Mouse (Mus musculus) spleen, adult 2 months (tissue): Measurements from ENCODE around the gene Tmem35b. TPM values are rescaled to one million over a fixed set of nuclear protein-coding genes. Genes with fewer than 3 reads are reported as not detected.

Experiments used
- DNase-seq, 2 experiments: peaks; one replicate each; pipeline versions ENCODE4 v3.0.0 to v3.0.0-alpha.2; 2012 to 2021; ENCODE audit warnings: low spot score in 2 of 2, low read depth in 1 of 2
- H3K27ac ChIP-seq: fragments of 200-500 bp; 2 replicates; pipeline ENCODE4 v1.5.1; 2012; ENCODE audit warnings: low read length, inconsistent platforms; ENCODE audit not compliant: insufficient read depth
- H3K27me3 ChIP-seq: fragments of 200-500 bp; 2 replicates; pipeline ENCODE4 v1.6.1; 2012; ENCODE audit warnings: mild to moderate bottlenecking, moderate library complexity, low read length, inconsistent platforms; ENCODE audit not compliant: control insufficient read depth, insufficient read depth
- H3K36me3 ChIP-seq: fragments of 200-500 bp; 2 replicates; pipeline ENCODE4 v1.6.1; 2012; ENCODE audit warnings: mild to moderate bottlenecking, low read length, inconsistent platforms; ENCODE audit not compliant: control insufficient read depth, insufficient read depth
- H3K4me1 ChIP-seq: fragments of 200-500 bp; 2 replicates; pipeline ENCODE4 v1.6.1; 2011; ENCODE audit warnings: inconsistent platforms; ENCODE audit not compliant: control insufficient read depth, insufficient read depth, insufficient read length
- H3K4me3 ChIP-seq: fragments of 200-500 bp; 2 replicates; pipeline ENCODE4 v1.5.1; 2011; ENCODE audit warnings: mild to moderate bottlenecking, inconsistent platforms; ENCODE audit not compliant: insufficient read depth, insufficient read length; ENCODE audit errors: extremely low read depth
- CTCF ChIP-seq: fragments of 200-500 bp; IDR thresholded peaks from 2 replicates; pipeline ENCODE4 v1.5.1; 2011; ENCODE audit warnings: mild to moderate bottlenecking, inconsistent platforms; ENCODE audit not compliant: insufficient read depth, insufficient read length, insufficient replicate concordance; ENCODE audit errors: extremely low read depth
- POLR2A ChIP-seq: fragments of 200-500 bp; IDR thresholded peaks from 2 replicates; pipeline ENCODE4 v1.6.1; 2011; ENCODE audit warnings: low read depth, low read length, inconsistent platforms
- WGBS: fragments of 180-500 bp; shearing (Covaris S2); methylation state at CpG from one replicate; pipeline ENCODE4 v1.1.7; 2018; 5-methylcytosine and 5-hydroxymethylcytosine counted together
- polyA plus RNA-seq: library from polyadenylated mRNA; depleted of rRNA; stranded (reverse); fragments of >200 nt; gene quantifications from 2 replicates; pipeline ENCODE4 v1.2.3, GENCODE M21; 2012

The Tmem35b gene
- polyA plus RNA-seq, 1 experiment, result 9.2 TPM

GRCm38 (mm10) chr4:127171341-127171905, 47.9 kb downstream of the Tmem35b start:
- WGBS, result 50% methylated on average over 4 of the region's 4 CpGs
- H3K27me3 ChIP-seq, result peaks cover 19% of the 10 kb centered on the region
- peaks cover 8% of the 10 kb centered on the region for H3K4me1 ChIP-seq
- H3K4me3 ChIP-seq, result no peak overlapping the region
- no peak for DNase-seq
- TF ChIP-seq CTCF (no peak), POLR2A (no peak)
- H3K36me3 ChIP-seq, result no peaks in the 10 kb centered on the region
- H3K27ac ChIP-seq, result no peak overlapping the region

- DNase-seq, result no peak
- WGBS, result 37% methylated on average over 7 of the region's 7 CpGs
- Histone ChIP-seq H3K36me3 (no peaks in the 10 kb centered on the region), H3K4me3 (no peak overlapping the region), H3K4me1 (peaks cover 8% of the 10 kb centered on the region), H3K27me3 (peaks cover 19% of the 10 kb centered on the region), H3K27ac (no peak overlapping the region)
- TF ChIP-seq CTCF, result no peak
- no peak for TF ChIP-seq POLR2A
Observed at GRCm38 (mm10) chr4:127172119-127172518, 48.6 kb downstream of the Tmem35b start.

GRCm38 (mm10) chr4:127172614-127173013, 49.1 kb downstream of the Tmem35b start:
- no peak overlapping the region for H3K27ac ChIP-seq
- 67% methylated on average over 4 of the region's 4 CpGs for WGBS
- H3K4me3 ChIP-seq, result no peak overlapping the region
- no peak for TF ChIP-seq CTCF
- TF ChIP-seq POLR2A, result no peak
- no peaks in the 10 kb centered on the region for H3K36me3 ChIP-seq
- peaks cover 19% of the 10 kb centered on the region for H3K27me3 ChIP-seq
- DNase-seq, result no peak
- peaks cover 8% of the 10 kb centered on the region for H3K4me1 ChIP-seq

GRCm38 (mm10) chr4:127173461-127173860, 50.0 kb downstream of the Tmem35b start:
- peaks cover 16% of the 10 kb centered on the region for H3K27me3 ChIP-seq
- TF ChIP-seq POLR2A, result no peak
- TF ChIP-seq CTCF, result no peak
- H3K4me3 ChIP-seq, result no peak overlapping the region
- WGBS, result 5% methylated on average over 8 of the region's 8 CpGs
- H3K27ac ChIP-seq, result no peak overlapping the region
- no peak for DNase-seq
- H3K4me1 ChIP-seq, result peaks cover 8% of the 10 kb centered on the region
- no peaks in the 10 kb centered on the region for H3K36me3 ChIP-seq

GRCm38 (mm10) chr4:127174075-127174899, 50.8 kb downstream of the Tmem35b start:
- Histone ChIP-seq H3K4me1 (peaks cover 4% of the 10 kb centered on the region), H3K27ac (no peak overlapping the region), H3K4me3 (no peak overlapping the region), H3K27me3 (peaks cover 11% of the 10 kb centered on the region), H3K36me3 (no peaks in the 10 kb centered on the region)
- 54% methylated on average over 8 of the region's 8 CpGs for WGBS
- no peak for TF ChIP-seq CTCF
- TF ChIP-seq POLR2A, result no peak
- no peak for DNase-seq

GRCm38 (mm10) chr4:127174900-127175278, 51.4 kb downstream of the Tmem35b start:
- Histone ChIP-seq H3K4me1 (peaks cover 2% of the 10 kb centered on the region; the same call in 1 of the 2 replicates), H3K36me3 (no peaks in the 10 kb centered on the region), H3K27ac (no peak overlapping the region), H3K27me3 (peaks cover 8% of the 10 kb centered on the region), H3K4me3 (no peak overlapping the region)
- TF ChIP-seq POLR2A, result no peak
- no peak for TF ChIP-seq CTCF
- 51% methylated on average over 4 of the region's 4 CpGs for WGBS
- DNase-seq, result no peak

- no peak for TF ChIP-seq CTCF
- no peak for TF ChIP-seq POLR2A
Observed at GRCm38 (mm10) chr4:127177961-127178360, 54.5 kb downstream of the Tmem35b start.

More at GRCm38 (mm10) chr4:127177961-127178360, 54.5 kb downstream of the Tmem35b start:
- Histone ChIP-seq H3K4me3 (no peak overlapping the region), H3K27me3 (peaks cover 2% of the 10 kb centered on the region; the same call in 1 of the 2 replicates), H3K36me3 (no peaks in the 10 kb centered on the region), H3K27ac (no peak overlapping the region), H3K4me1 (peaks cover 2% of the 10 kb centered on the region; the same call in 1 of the 2 replicates)
- WGBS, result 75% methylated on average over 11 of the region's 11 CpGs
- DNase-seq, result no peak
